Mouse (Mus musculus): ENCODE results near the gene Cd53.

The Cd53 gene

DNA sequence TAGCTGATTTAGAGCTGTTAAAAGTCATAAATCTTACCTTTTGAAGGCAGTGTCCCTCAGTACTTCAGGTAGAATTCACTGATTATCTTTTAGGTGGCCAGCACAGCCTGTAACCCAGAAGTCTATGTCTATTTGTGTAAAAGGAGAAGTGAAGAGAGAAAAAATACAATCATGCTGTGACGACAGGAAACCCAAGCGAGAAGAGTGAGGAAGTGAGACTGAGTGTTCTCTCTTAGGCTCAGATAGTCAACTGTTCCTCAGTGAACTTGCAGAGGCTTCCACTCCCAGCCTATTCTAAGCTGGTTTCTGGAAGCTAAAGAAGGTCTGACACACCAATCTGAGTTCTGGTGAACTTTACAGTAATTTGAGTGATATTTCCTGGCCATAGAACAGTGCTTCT, at the start of gene Cd53:
TSS of gene Cd53 (minus strand) at position 220 of the 400 bp plus-strand sequence.
- DNase-seq (ENCODE audit: low spot score in 2 of 2): peak in 1 of 2 experiments; percentile 12

DNA sequence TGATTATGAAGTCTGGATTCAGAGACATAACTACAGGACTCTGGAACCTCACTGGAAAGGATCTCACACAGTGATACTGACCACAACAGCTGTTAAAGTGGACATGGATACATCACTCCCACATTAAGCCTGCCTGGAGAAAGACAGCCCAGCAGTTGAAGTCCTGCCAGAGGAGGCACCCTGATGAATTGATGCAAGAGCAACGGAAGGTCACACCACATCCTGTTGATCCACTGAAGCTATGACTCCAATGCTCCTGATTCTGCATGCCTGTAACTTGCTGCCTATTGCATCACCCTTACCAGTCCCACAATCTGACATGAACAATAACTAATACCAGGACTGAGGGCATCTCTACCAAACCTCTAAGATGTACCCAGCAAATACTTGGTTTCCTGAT, 42.2 kb upstream of the Cd53 start:
- no peak for DNase-seq (ENCODE audit: low spot score in 2 of 2)

DNA sequence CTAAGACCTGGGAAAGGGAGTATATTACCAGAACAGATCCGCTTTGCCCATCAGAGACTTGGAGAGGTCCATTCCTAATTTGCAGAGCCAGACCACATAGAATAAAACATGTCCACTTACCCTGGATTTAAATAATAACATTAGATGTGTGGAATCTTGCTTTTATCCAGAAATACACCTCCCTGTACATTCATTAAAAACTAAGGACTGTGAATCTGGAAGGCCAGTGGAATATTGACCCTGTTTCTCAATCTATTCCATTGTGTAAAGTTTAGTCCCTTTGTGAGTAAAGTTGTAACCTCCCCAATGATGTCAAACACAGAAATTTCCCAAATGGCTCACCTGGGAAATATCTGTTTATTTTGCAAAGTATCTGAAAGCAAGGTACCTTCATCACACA, 36.2 kb upstream of the Cd53 start, which contains the start of gene Olfr266:
TSS of gene Olfr266 (minus strand) at position 101 of the 400 bp plus-strand sequence.
- DNase-seq (ENCODE audit: low spot score in 2 of 2): no peak

DNA sequence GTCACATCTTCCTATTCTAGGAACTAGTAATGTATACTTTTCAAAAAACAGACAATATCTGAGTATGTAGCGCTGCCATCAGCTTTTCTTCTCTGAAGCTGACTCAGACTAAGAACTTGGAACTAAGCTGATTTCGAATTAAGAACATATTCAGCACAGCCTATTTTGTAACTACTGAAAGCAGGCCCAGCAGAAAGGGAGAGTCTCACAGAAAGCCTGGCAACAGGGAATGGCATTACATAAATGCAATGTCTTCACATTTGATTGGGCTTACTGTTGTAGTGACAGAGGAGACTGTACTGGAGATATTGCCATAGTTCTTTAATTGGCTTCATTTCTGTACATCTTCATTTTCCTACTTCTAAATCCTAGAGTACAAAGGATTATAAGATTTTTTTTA, 27.7 kb upstream of the Cd53 start:
- DNase-seq (ENCODE audit: low spot score in 2 of 2): no peak

DNA sequence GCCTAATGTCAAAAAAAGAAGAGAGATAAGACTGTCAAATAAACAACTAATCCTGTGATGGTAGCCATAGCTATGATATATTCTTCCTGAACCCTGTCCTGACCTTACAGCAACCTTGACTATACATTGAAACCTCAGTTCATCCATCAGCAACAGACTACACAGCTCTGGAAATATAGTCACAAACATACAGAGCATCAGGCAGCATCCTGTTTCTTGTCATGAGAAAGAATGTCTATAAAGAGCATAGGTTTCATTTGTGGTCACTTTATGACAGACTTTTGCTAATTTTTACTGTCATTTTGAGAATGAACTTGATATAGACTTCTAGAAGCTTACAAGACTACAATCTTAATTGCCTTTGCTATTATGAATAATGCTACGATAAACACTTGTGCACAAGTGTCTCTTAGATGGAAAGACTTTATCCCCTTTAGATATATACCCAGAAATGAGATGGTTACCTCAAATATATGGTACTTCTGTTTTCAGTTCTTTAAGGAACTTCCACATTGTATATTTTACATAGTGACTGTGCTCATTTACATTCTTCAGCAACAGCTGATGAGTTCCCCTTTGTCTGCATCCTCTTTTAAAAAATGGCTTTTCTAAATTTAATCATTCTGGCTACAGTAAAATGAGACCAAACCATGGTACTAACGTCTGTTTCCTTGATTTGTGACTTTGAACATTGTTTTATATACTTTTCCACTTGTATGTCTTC, 19.2 kb upstream of the Cd53 start:
- no peak for DNase-seq (ENCODE audit: low spot score in 2 of 2)

DNA sequence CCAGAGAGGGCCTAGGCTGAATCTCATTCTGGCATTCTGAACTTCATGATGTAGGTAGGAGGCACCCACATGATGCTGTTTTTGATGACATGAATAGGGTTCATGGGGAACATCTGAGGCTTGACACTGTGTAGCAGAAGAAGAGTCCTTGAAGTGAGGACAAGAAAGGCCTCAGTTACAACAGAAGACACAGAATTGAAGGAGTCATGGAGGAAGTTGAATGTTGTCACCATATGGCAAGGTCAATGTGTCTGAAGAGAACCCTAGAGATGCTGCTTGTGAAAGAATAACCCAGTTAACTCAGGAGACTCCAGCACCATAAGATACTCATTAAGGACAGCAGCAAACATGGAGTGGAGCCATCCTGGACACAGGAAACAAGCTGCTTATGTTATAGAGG, 8.1 kb upstream of the Cd53 start:
- no peak for DNase-seq (ENCODE audit: low spot score in 2 of 2)

DNA sequence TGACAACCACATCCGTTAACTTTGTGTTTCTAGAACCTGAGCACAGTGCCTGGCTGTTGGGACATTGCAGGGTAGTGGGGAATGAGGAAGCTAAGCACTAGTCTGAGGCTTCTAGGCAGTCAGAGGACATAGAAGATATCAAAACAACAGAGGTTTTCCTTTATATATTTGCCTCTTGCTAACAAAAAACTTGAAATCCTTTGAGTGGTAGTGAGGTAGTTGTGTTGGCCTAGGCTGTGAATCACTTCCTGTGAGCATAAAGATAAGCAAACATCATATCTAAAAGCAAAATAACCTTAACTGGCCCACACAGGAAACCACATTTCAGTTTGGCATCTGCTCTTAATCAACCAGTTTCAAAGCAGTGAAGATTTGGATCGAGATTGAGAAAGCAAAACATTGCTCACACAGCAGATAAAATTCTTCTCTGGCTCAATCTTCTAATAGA, 1.5 kb downstream of the Cd53 start:
- DNase-seq (ENCODE audit: low spot score in 2 of 2): peak in 1 of 2 experiments; percentile 12

DNA sequence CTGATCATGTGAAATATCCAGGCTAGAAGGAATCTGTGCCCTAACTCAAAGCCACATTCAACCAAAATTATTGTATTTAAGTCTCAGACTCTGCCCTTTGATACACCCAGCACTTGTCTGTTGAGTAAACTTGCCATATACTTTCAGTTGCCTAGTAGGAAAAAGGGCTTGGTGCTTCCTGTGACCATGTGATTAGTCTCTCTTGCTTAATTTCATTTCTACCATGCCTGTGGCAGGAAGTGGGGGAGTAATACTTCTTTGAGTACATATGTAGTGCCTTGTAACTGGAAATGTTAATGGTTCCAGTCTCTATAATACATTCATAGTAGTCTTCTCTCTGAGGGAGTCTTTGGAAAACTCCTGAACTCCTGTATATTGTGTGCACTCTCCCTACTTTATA, 2.0 kb downstream of the Cd53 start:
- peak in 1 of 2 experiments; percentile 5 for DNase-seq (ENCODE audit: low spot score in 2 of 2)

DNA sequence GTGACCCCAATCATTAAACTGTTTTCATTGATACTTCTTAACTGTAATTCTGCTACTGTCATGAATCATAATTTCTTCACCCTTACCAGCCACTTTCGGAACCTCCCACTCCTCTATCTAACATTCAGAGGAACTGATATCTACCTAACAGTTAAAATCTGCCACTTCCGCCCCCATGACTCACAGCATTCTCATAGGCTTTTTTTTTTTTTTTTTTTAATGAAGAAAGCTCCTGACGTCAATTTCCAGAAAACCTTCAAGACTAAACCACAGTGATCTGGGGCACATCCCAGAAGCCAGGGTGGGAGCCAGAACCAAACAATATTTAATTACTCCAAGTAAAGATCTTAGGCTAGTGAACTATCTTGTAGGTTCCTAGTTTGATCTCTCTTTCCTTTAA, 4.8 kb downstream of the Cd53 start:
- no peak for DNase-seq (ENCODE audit: low spot score in 2 of 2)

DNA sequence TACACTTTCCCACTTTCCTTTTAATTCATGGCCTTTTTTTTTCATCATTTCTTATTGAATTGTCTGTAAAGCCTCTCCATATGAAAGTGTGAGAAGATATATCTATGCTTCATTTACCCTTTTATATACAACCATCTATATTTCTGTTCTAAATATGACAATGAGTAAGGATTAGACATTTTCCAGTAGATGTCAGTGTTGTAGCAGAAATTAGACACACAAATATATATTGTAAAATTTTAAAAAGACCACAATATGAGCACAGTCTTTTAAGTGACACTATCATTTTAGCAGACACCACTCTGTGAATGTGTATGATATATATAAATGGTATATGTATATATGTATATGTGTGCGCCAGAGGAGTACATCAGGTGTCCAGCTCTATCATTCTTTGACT, 18.1 kb downstream of the Cd53 start:
- no peak for DNase-seq (ENCODE audit: low spot score in 2 of 2)

DNA sequence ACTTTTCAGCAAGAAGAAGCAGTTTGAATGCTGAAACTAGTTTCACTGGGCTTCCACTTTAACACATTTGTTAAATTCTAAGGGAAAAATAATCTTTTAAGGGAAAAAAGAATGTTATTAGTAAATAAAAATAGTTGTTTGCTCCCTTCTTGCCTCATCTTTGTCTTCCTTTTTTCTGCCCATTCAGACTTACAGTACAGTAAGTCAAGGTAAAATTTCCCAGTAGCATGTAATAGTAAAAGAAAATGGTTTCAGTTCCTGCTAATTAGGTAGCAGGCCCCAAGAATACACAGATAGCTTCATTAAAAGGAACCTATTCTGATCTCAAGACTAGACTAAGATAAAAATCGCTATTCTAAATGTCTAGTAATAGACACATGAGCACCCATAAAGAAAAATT, 34.1 kb downstream of the Cd53 start:
- DNase-seq (ENCODE audit: low spot score in 2 of 2): no peak

DNA sequence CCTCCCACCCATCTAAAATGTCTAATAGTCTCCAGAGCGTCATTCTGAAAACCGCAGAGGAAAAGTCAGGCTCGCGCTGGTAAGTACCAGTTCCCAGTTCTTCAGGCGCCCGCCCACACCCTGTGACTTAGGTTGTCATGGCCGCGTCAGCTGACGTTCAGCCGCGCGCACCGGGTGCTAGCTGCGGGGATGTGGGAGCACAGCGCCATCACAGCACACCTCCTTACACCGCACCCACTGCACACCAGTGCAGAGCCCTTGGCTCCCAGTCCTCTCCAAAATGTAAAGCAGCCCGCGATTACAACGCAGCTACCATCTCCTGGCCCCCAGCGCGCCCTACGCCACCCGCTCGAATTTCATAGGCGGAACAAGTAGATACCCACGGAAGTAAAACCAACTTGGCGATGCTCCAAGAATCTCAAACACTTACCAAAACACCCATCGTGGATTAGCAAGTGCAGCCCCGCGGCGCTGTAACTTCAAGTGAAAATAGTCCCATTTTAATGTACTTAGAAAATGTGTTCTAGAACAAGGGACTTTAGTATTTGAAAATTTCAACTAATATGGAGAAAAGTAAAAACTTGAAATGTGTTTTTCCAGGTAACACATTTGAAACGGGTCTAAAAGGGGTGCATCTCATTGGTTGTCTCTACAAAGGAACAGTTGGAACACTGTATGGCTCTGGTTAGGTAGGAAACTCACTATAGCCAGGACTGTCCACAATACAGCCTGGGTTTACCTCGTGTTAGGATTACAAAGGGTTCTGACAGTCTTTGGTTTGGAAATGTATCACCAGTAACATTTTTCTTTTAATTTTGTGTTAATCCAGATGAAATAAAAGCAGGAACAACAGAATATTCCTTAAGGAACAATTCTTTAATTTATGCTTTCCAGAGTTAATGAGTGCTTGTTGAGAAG, 67.7 kb downstream of the Cd53 start:
- DNase-seq (ENCODE audit: low spot score in 2 of 2): peak; percentile 77 to 84

DNA sequence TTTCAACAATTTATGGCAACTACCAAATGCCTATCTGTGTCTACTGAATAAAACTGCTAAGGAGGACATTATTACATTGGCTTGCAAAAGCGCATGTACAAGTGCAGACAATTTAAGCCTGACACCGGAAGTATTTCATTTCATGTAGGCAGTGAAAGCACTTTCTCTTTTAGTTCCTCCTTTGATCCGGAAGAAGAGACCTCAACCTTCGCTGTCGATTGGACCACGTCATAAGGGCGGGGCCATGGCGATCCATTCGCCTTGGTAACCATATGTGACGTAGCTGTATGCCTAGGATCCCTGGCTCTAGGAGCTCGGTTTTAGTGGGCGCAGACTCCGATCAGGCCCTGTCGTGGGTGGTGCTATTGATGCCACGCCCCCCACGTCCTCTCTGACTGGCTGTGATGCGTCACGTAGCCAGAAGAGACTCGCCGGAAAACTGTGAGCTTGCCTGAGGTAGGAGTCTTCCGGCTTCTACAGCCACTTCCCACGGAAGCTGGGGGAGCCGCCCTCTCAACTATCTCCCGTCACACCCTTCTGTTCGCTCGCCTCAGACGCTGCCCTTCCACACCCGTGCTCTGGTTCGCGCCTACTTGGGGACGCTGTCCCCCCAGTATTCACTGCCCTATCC, 68.4 kb downstream of the Cd53 start:
- peak; percentile 93 to 96 for DNase-seq (ENCODE audit: low spot score in 2 of 2)

All from thymus, postnatal 10 days (tissue).